Mouse (Mus musculus): ENCODE data around the gene Krt10.

GRCm38 (mm10) chr11:99398832-99399231, 9.7 kb upstream of the Krt10 start:
- TF ChIP-seq POLR2A (IDR thresholded peaks at IDR 0.05; ENCODE audit: low read depth, low read length) (no peak), CTCF (conservative IDR thresholded peaks at IDR 0.05; ENCODE audit: insufficient read depth, insufficient read length, low read depth, low read length) (no peak)

Measured in kidney, adult 2 months (tissue).